Mouse (Mus musculus) Patski (cell line): ENCODE measurements at regions not wholly inside any gene's neighbourhood (a gene's known extent, or its start where the extent isn't known, plus 50 kb on each side); places are given as distances from the start of the nearest gene placed in this dataset.

Experiments
- ATAC-seq: fragments of 100-300 bp; one replicate; pipeline ENCODE4 v1.8.0; 2021
- CTCF ChIA-PET: fragments of 350-600 bp; sonication (Branson Sonifier 250); formaldehyde crosslinking; loops from one replicate; lab custom pipeline; 2022; ENCODE audit warnings: inconsistent platforms; lab: Charles Lee
- POLR2A ChIA-PET: fragments of 350-600 bp; sonication (Branson Sonifier 250); formaldehyde crosslinking; loops from one replicate; lab custom pipeline; 2022; ENCODE audit warnings: antibody characterized with exemption, inconsistent platforms; lab: Charles Lee
- DNase-seq: peaks from one replicate; pipeline ENCODE4 v3.0.0-alpha.2; 2011; ENCODE audit warnings: low read depth, low spot score
- H3K27me3 ChIP-seq: fragments of 371-371 bp; one replicate; pipeline ENCODE4 v1.5.1; 2021
- CTCF ChIP-seq: fragments of 100-300 bp; IDR thresholded peaks from one replicate; pipeline ENCODE4 v1.5.1; 2021
- in situ Hi-C: fragments of 300-500 bp; cut with MboI; formaldehyde crosslinking; loops from 3 replicates; pipeline ENCODE4 v1.11.1; 2018; ENCODE audit warnings: low pct_unique_long_range_greater_than_20kb, mixed read lengths

- H3K27me3 ChIP-seq: no peaks in the 10 kb centered on the region
- ChIA-PET POLR2A (no interaction called here), CTCF (no interaction called here)
- in situ Hi-C loops: no loop called here
- ATAC-seq (no peak), DNase-seq (no peak)
- no peak for TF ChIP-seq CTCF
Observed at GRCm38 (mm10) chr10:17196636-17197035, 526.4 kb upstream of the Cited2 start.

GRCm38 (mm10) chr10:17200524-17201426, 522.2 kb upstream of the Cited2 start:
- ATAC-seq: no peak
- ChIA-PET POLR2A (interaction anchor here (0.5 kb wide), 1 partner anchor 561 kb away, joined by 12 read pairs; no protein-coding TSS in a partner anchor), CTCF (interaction anchor here (1.7 kb wide), 1 partner anchor 42 kb away, joined by 4 read pairs; no protein-coding TSS in a partner anchor)
- no peak for TF ChIP-seq CTCF
- no peaks in the 10 kb centered on the region for H3K27me3 ChIP-seq
- in situ Hi-C loops: no loop called here
- no peak for DNase-seq

DNA sequence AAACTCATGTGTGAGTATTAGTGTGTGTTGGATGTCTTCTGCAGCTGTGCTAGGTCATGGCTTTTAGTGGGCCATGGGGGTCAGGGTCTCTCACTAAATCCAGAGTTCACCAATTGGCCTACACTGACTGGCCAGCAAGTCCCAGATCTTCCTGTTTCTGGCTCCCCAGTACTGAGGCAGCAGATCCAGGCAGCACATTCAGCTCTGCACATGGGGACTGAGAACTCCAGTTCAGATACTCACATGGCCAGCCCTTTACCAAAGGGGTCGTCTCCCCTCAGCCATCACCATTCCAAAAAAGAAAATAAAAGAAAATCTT, 521.6 kb upstream of the Cited2 start:
- no peaks in the 10 kb centered on the region for H3K27me3 ChIP-seq
- DNase-seq: no peak
- no peak for ATAC-seq
- CTCF ChIA-PET: interaction anchor here (1.7 kb wide), 1 partner anchor 41 kb away, joined by 4 read pairs; no protein-coding TSS in a partner anchor
- no peak for TF ChIP-seq CTCF
- in situ Hi-C loops: no loop called here
- POLR2A ChIA-PET: no interaction called here

DNA sequence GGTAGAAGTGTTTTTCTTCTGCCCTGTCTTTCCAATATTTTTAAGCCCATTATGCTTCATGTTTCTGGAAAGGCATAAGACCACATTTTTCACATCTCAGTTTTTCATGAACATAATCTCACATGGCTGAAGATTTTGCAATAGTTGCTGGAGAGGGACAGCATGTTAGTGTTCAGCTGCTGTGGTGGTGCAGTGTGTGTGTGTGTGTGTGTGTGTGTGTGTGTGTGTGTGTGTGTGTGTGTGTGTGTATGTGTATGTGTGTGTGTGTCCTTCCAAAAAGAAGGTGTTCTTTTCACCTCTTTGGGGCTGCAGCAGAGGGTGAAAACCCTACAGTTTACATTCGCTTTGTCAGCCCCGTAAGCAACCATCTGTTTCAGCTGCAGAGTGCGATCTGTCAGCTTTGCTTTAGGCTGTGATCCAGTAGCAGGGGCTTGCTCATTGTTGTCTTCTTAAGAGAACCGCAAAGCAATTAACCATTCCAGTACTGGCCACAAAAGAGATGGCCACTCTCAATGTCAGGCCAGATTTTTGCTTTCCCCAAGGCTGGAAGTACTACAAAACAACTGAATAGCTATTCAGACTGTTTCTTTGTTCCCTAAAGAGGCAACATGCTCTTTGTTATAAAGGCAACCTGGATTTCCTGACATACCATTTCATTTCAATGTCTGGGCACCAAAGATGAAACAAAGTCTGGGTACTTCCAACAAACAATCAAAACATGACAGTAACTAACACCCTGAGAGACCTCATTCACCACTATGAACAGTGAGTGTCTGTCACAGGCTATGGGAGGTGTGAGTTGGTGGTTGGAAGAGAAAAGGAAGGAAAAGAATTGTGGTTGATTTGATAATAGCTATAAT, 520.2 kb upstream of the Cited2 start:
- POLR2A ChIA-PET: no interaction called here
- no peak for TF ChIP-seq CTCF
- in situ Hi-C loops: no loop called here

GRCm38 (mm10) chr10:17203416-17204110, 519.5 kb upstream of the Cited2 start:
- ChIA-PET CTCF (no interaction called here), POLR2A (interaction anchor here (0.7 kb wide), 1 partner anchor 498 kb away, joined by 3 read pairs; no protein-coding TSS in a partner anchor)
- no peak for DNase-seq
- H3K27me3 ChIP-seq: no peaks in the 10 kb centered on the region
- TF ChIP-seq CTCF: no peak
- in situ Hi-C loops: no loop called here
- ATAC-seq: no peak

More for the DNA sequence above, 520.2 kb upstream of the Cited2 start:
- no peak for ATAC-seq
- no peaks in the 10 kb centered on the region for H3K27me3 ChIP-seq
- no peak for DNase-seq
- CTCF ChIA-PET: no interaction called here

GRCm38 (mm10) chr10:17204153-17204552, 518.9 kb upstream of the Cited2 start:
- ATAC-seq (no peak), DNase-seq (no peak)
- ChIA-PET CTCF (interaction anchor here (1.0 kb wide), 1 partner anchor 29 kb away, joined by 3 read pairs; no protein-coding TSS in a partner anchor), POLR2A (interaction anchor here (0.7 kb wide), 1 partner anchor 498 kb away, joined by 3 read pairs; no protein-coding TSS in a partner anchor)
- in situ Hi-C loops: no loop called here
- H3K27me3 ChIP-seq: no peaks in the 10 kb centered on the region
- TF ChIP-seq CTCF: no peak

DNA sequence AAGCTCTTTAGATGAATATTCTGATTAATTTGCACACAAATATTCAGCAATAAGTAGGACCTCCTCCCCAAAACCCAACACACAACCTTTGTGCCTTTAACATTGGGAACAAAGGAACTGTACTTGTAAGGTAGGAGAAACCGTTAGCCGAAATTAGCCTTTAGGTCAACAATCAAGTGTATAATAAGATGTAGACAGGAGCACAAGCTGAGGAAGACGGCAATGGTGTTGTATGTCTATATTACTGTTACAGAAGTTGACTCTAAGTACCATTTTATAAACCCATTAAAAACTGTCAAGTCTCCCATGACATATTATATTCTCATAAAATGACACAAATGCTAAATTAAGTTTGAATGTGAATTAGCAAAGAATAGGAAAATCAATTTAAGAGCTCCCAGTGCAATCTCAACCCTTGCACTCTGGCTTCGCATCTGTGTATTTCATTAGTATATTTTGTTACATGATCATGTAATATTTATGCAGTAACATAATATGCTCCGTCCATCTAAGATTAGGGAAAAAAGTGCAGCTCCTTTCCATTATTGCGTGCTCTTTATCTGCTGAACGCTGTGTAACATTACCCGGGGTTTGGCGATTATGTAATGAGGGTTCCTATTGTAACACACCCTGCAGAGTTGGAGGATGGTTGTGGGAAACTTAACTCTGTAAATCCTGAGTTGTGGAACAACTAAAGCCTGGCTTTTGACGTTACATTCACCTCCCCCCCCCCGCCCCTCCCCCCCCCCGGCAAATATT, 510.3 kb upstream of the Cited2 start:
- in situ Hi-C loops: no loop called here
- CTCF ChIA-PET: interaction anchor here (2.7 kb wide), 1 partner anchor 10 kb away, joined by 9 read pairs; no protein-coding TSS in a partner anchor
- DNase-seq (no peak), ATAC-seq (no peak)
- POLR2A ChIA-PET: no interaction called here
- H3K27me3 ChIP-seq: no peaks in the 10 kb centered on the region
- no peak for TF ChIP-seq CTCF

- H3K27me3 ChIP-seq: no peaks in the 10 kb centered on the region
- POLR2A ChIA-PET: interaction anchor here (0.6 to 0.7 kb wide), 2 partner anchors 14 to 26 kb away, joined by 5 to 6 read pairs; no protein-coding TSS in a partner anchor
- TF ChIP-seq CTCF: no peak
- CTCF ChIA-PET: interaction anchor here (1.3 kb wide), 1 partner anchor 10 kb away, joined by 3 read pairs; no protein-coding TSS in a partner anchor
- in situ Hi-C loops: no loop called here
- no peak for ATAC-seq
- DNase-seq: no peak
Observed at GRCm38 (mm10) chr10:17213310-17214064, 509.5 kb upstream of the Cited2 start.

DNA sequence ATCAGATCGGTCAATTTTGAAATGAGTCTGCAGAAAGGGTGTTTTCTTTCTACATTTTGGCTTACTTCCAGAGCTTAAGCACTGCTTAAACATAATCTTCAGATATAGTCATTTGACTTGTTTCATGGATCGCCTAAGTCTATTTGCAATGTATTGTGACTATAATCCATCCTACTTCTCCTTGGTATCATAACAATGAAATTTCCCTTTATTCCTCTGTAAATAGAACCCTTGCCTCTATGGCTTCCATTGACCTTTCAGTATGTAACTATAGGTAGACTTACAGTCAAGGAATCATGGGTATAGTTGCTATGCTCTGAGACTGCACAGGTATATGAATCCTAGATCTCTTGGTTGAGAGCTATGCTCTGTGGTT, 509.0 kb upstream of the Cited2 start:
- POLR2A ChIA-PET: interaction anchor here (0.7 kb wide), 1 partner anchor 14 kb away, joined by 6 read pairs; no protein-coding TSS in a partner anchor
- H3K27me3 ChIP-seq: no peaks in the 10 kb centered on the region
- TF ChIP-seq CTCF: no peak
- in situ Hi-C loops: no loop called here
- no peak for ATAC-seq
- CTCF ChIA-PET: interaction anchor here (1.3 kb wide), 1 partner anchor 9 kb away, joined by 3 read pairs; no protein-coding TSS in a partner anchor
- DNase-seq: no peak
